Mouse (Mus musculus): ENCODE measurements at regions not wholly inside any gene's neighbourhood (a gene's known extent, or its start where the extent isn't known, plus 50 kb on each side); places are given as distances from the start of the nearest gene placed in this dataset.

- no peak for TF ChIP-seq BHLHE40 (IDR thresholded peaks at IDR 0.05; ENCODE audit: low read depth, low read length)
- TF ChIP-seq TCF12 (IDR thresholded peaks at IDR 0.05; ENCODE audit: low read depth, low read length), result no peak
- no peak for TF ChIP-seq MAX (IDR thresholded peaks at IDR 0.05; ENCODE audit: low read length)
- no peak for TF ChIP-seq CTCF (conservative IDR thresholded peaks at IDR 0.05 in 1 of 2, IDR thresholded peaks at IDR 0.05 in 1 of 2; ENCODE audit: low read depth in 2 of 2, low read length in 2 of 2)
- no peak for TF ChIP-seq MAFK (IDR thresholded peaks at IDR 0.05; ENCODE audit: insufficient replicate concordance, low read length)
- no peak for TF ChIP-seq EP300 (IDR thresholded peaks at IDR 0.05; ENCODE audit: low read length)
- no peak for TF ChIP-seq POLR2A (IDR thresholded peaks at IDR 0.05; ENCODE audit: low read depth, low read length)
- no peak for TF ChIP-seq ZC3H11A (IDR thresholded peaks at IDR 0.05; ENCODE audit: low read depth, low read length)
- TF ChIP-seq NELFE (IDR thresholded peaks at IDR 0.05; ENCODE audit: low read depth, low read length), result no peak
Observed at GRCm38 (mm10) chr8:25449590-25449989, 625.4 kb upstream of the Adam5 start.
